Mouse (Mus musculus): ENCODE results near the gene Fcmr. TPM values are rescaled to one million over a fixed set of nuclear protein-coding genes. Genes with fewer than 3 reads are reported as not detected.
A peak's percentile ranks its signal among the peaks of the same experiment; 100 is the strongest.

Fcmr gene
- polyA plus RNA-seq, 1 experiment: 10.4 TPM

- WGBS: 89% methylated on average over 12 of the region's 12 CpGs
- Histone ChIP-seq H3K27ac (ENCODE audit: insufficient read depth, low read depth, low read length) (no peak within 1 kb of the TSS), H3K4me1 (ENCODE audit: control insufficient read depth, insufficient read depth, insufficient read length, low read length) (no peaks in the 10 kb centered on the region), H3K36me3 (ENCODE audit: control insufficient read depth, insufficient read depth, low read length) (no peaks in the 10 kb centered on the region), H3K4me3 (ENCODE audit: low read depth, low read length) (no peak within 1 kb of the TSS), H3K27me3 (ENCODE audit: control insufficient read depth, insufficient read depth, low read length) (no peaks in the 10 kb centered on the region)
- TF ChIP-seq POLR2A (IDR thresholded peaks at IDR 0.05; ENCODE audit: low read depth, low read length) (no peak), CTCF (IDR thresholded peaks at IDR 0.05; ENCODE audit: extremely low read depth, insufficient read length, insufficient replicate concordance, low read depth, low read length) (no peak)
Measured at GRCm38 (mm10) chr1:130911401-130912010, 46.0 kb downstream of the Fcmr start, which contains the start of gene Il20. Il20 (minus strand) TSS chr1:130911451.

GRCm38 (mm10) chr1:130918323-130918980, 53.0 kb downstream of the Fcmr start:
- WGBS: 5% methylated on average over 1 of the region's 1 CpGs
- no peaks in the 10 kb centered on the region for H3K4me1 ChIP-seq (ENCODE audit: control insufficient read depth, insufficient read depth, insufficient read length, low read length)
- H3K4me3 ChIP-seq (ENCODE audit: low read depth, low read length): no peak overlapping the region

GRCm38 (mm10) chr1:130926484-130926883, 61.0 kb downstream of the Fcmr start:
- no peak overlapping the region for H3K27ac ChIP-seq (ENCODE audit: insufficient read depth, low read depth, low read length)
- no peaks in the 10 kb centered on the region for H3K36me3 ChIP-seq (ENCODE audit: control insufficient read depth, insufficient read depth, low read length)
- H3K27me3 ChIP-seq (ENCODE audit: control insufficient read depth, insufficient read depth, low read length): no peaks in the 10 kb centered on the region
- H3K4me3 ChIP-seq (ENCODE audit: low read depth, low read length): no peak overlapping the region
- H3K4me1 ChIP-seq (ENCODE audit: control insufficient read depth, insufficient read depth, insufficient read length, low read length): no peaks in the 10 kb centered on the region
- TF ChIP-seq POLR2A (IDR thresholded peaks at IDR 0.05; ENCODE audit: low read depth, low read length): no peak
- peak; percentile 24; the same call in 1 of the 2 replicates for TF ChIP-seq CTCF (IDR thresholded peaks at IDR 0.05; ENCODE audit: extremely low read depth, insufficient read length, insufficient replicate concordance, low read depth, low read length)

More at GRCm38 (mm10) chr1:130918323-130918980, 53.0 kb downstream of the Fcmr start:
- TF ChIP-seq CTCF (IDR thresholded peaks at IDR 0.05; ENCODE audit: extremely low read depth, insufficient read length, insufficient replicate concordance, low read depth, low read length) (no peak), POLR2A (IDR thresholded peaks at IDR 0.05; ENCODE audit: low read depth, low read length) (no peak)
- no peaks in the 10 kb centered on the region for H3K36me3 ChIP-seq (ENCODE audit: control insufficient read depth, insufficient read depth, low read length)
- H3K27me3 ChIP-seq (ENCODE audit: control insufficient read depth, insufficient read depth, low read length): no peaks in the 10 kb centered on the region
- H3K27ac ChIP-seq (ENCODE audit: insufficient read depth, low read depth, low read length): no peak overlapping the region

Other genes with a start within 250 kb of the Fcmr start
- gene Zp3r, start 236.0 kb upstream of the Fcmr start, polyA plus RNA-seq (2012; rRNA removed): not detected in 2 replicates
- gene C4bp, start 204.0 kb upstream of the Fcmr start, polyA plus RNA-seq (2012; rRNA removed): 0.22 and 1.1 TPM in 2 replicates
- gene Gm29427, start 149.9 kb upstream of the Fcmr start, polyA plus RNA-seq (2012; rRNA removed): not detected in 2 replicates
- 0.50 and 1.5 TPM in 2 replicates for gene Yod1, start 148.3 kb upstream of the Fcmr start, polyA plus RNA-seq (2012; rRNA removed)
- gene Pfkfb2, start 136.4 kb upstream of the Fcmr start, polyA plus RNA-seq (2012; rRNA removed): 4.2 and 9.6 TPM in 2 replicates
- 15.1 and 64.1 TPM in 2 replicates for gene AA986860, start 133.7 kb upstream of the Fcmr start, polyA plus RNA-seq (2012; rRNA removed)
- gene Fcamr, start 64.8 kb upstream of the Fcmr start, polyA plus RNA-seq (2012; rRNA removed): 0.74 and 1.6 TPM in 2 replicates
- gene Pigr, start 39.0 kb upstream of the Fcmr start, polyA plus RNA-seq (2012; rRNA removed): 747 and 1,110 TPM in 2 replicates
- not detected in 2 replicates for gene Il24, start 21.8 kb downstream of the Fcmr start, polyA plus RNA-seq (2012; rRNA removed)
- gene Il20, start 45.8 kb downstream of the Fcmr start, polyA plus RNA-seq (2012; rRNA removed): not detected in 2 replicates
- gene Il19, start 74.4 kb downstream of the Fcmr start, polyA plus RNA-seq (2012; rRNA removed): not detected in 2 replicates
- gene Il10, start 154.2 kb downstream of the Fcmr start, polyA plus RNA-seq (2012; rRNA removed): not detected in 2 replicates
- 33.1 and 61.0 TPM in 2 replicates for gene Mapkapk2, start 232.2 kb downstream of the Fcmr start, polyA plus RNA-seq (2012; rRNA removed)